Mouse (Mus musculus): Measurements from ENCODE around the gene Prkce. TPM values are rescaled to one million over a fixed set of nuclear protein-coding genes. Genes with fewer than 3 reads are reported as not detected.

The Prkce gene
- polyA plus RNA-seq, 1 experiment, result 1.9 TPM

DNA sequence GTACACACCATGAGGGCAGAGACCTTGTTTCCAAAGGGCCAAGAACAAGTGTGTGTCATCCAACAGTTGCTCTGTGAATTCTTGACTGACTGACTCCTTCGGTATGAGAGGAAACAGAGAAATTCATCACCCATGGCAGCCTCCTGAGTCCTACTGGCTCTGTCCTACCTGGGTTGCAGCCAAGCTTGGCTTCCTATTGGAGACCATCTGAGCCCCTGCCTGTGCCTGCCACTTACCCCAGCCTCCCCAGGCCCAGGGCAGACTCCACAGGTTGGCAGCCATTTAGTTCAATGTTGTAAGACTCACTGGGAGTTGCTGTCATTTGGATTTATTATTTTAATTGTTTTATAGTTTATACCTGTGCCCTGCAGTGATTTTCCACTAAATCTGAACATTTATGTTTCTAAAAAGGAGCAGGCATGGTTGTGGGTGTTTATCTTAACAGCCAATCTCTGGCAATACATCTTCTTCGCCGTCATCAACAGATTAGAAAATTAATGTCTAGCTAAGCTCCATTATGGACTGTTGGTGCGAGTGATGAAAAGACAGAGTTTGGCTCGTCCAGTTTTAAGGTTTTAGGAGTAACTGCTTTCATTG, 436.4 kb downstream of the Prkce start:
- TF ChIP-seq TCF3 (IDR thresholded peaks at IDR 0.05; ENCODE audit: insufficient read length, low read depth) (no peak), SRF (IDR thresholded peaks at IDR 0.05; ENCODE audit: control insufficient read depth, insufficient read length, low read depth) (no peak), USF1 (IDR thresholded peaks at IDR 0.05; ENCODE audit: low read depth) (no peak), MAX (IDR thresholded peaks at IDR 0.05; ENCODE audit: low read depth) (no peak), POLR2A (IDR thresholded peaks at IDR 0.05; ENCODE audit: insufficient read length, low read depth) (no peak), TCF12 (IDR thresholded peaks at IDR 0.05; ENCODE audit: insufficient read depth, poor library complexity, severe bottlenecking) (no peak), MYOG (IDR thresholded peaks at IDR 0.05; ENCODE audit: control insufficient read depth in 1 of 3, insufficient read depth in 1 of 3, insufficient read length in 2 of 3, low read depth in 2 of 3) (no peak)
- no peaks in the 10 kb centered on the region for H3K79me2 ChIP-seq (ENCODE audit: control insufficient read depth, insufficient read depth)
- no peak overlapping the region for H3ac ChIP-seq (ENCODE audit: control insufficient read depth, insufficient read length)
- H3K4me2 ChIP-seq (ENCODE audit: low read depth), result no peak overlapping the region
- no peaks in the 10 kb centered on the region for H3K36me3 ChIP-seq (ENCODE audit: control insufficient read depth, insufficient read depth)
- no peaks in the 10 kb centered on the region for H3K27me3 ChIP-seq (ENCODE audit: control insufficient read depth, insufficient read depth, insufficient read length)
- H3K4me3 ChIP-seq, result no peak overlapping the region

DNA sequence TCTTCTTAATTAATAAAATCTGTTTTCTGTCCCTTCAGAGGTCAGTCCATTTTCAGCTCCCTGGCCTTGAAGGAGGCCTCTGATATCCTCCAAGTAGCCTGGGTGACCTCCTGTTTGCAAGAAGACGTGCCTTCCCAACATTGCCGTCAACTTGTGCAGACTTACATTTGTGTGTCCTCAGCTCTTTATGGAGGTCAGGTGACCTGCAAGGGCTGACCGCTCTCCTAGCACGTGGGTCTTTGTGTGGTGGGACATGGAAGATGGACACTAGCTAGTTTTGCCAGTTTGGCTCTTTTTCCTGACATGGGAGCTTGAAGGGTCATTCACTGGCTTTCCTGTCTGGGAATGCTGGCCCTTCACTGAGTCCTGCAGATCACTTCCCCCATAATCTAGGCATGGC, 440.4 kb downstream of the Prkce start:
- Histone ChIP-seq H3ac (ENCODE audit: control insufficient read depth, insufficient read length) (no peak overlapping the region), H3K4me2 (ENCODE audit: low read depth) (no peak overlapping the region), H3K36me3 (ENCODE audit: control insufficient read depth, insufficient read depth) (no peaks in the 10 kb centered on the region), H3K79me2 (ENCODE audit: control insufficient read depth, insufficient read depth) (no peaks in the 10 kb centered on the region), H3K27me3 (ENCODE audit: control insufficient read depth, insufficient read depth, insufficient read length) (no peaks in the 10 kb centered on the region), H3K4me3 (no peak overlapping the region)
- TF ChIP-seq MYOD1 (IDR thresholded peaks at IDR 0.05; ENCODE audit: control insufficient read depth in 1 of 3, insufficient read length in 2 of 3, low read depth in 2 of 3), result no peak

DNA sequence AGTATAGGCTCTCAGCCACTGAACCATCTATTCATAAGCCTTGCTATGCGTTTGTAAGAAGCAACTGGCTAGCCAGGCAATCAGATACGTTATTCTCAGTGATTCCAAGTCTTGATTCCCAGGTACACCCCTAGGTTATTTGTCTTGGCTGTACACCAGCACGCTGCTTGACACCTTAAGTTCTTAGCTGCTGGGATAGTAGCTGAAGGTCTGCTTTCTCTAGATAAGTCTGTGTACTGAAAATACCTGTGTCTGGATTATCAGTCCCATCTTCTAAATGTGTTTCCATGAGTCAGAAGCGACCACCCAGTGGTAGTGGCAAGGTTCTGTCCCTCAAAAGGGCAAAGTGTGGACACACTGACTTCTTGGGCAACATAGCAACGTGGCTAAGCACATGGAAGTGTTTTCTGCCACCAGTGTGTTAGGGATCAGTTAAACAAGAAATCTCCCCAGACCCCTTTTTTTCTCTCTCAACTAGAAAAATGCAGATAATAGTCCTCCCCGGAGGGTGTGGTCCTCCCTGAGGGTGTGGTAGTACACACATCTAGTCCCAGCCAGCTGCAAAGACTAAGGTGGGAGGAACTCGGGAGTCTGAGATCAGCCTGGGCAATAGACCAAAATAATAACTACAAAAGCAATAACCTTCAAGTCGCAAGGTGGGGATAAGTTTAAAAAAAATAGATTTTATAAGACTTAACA, 442.8 kb downstream of the Prkce start:
- H3ac ChIP-seq (ENCODE audit: control insufficient read depth, insufficient read length), result no peak overlapping the region
- H3K4me3 ChIP-seq, result no peak overlapping the region
- H3K36me3 ChIP-seq (ENCODE audit: control insufficient read depth, insufficient read depth), result no peaks in the 10 kb centered on the region
- no peaks in the 10 kb centered on the region for H3K79me2 ChIP-seq (ENCODE audit: control insufficient read depth, insufficient read depth)
- TF ChIP-seq E2F4 (IDR thresholded peaks at IDR 0.05; ENCODE audit: insufficient read depth), result no peak
- TF ChIP-seq TCF3 (IDR thresholded peaks at IDR 0.05; ENCODE audit: insufficient read length, low read depth), result no peak
- no peak for TF ChIP-seq POLR2A (IDR thresholded peaks at IDR 0.05; ENCODE audit: insufficient read length, low read depth)
- TF ChIP-seq TCF12 (IDR thresholded peaks at IDR 0.05; ENCODE audit: insufficient read depth, poor library complexity, severe bottlenecking), result no peak
- TF ChIP-seq REST (IDR thresholded peaks at IDR 0.05; ENCODE audit: insufficient read depth, insufficient read length), result no peak
- no peak overlapping the region for H3K4me2 ChIP-seq (ENCODE audit: low read depth)
- H3K27me3 ChIP-seq (ENCODE audit: control insufficient read depth, insufficient read depth, insufficient read length), result no peaks in the 10 kb centered on the region

DNA sequence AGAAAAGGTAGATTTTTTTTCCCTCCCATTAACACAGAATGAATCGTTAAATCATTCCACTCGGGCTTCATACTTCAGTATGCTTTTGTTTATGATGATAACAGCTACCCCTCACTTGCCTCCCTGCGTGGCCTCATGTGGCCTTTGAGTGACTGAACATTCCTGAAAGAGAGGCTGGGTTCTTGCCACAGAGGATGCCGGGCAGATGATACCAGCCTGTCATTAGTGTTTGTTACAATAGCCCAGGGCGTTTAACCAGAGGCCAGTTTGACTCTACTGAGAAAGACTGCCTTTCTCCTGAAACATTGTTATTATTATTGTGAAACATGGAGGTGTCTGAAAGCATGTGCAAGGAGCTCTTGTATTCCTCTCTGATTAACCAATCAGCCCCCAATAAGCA, 444.2 kb downstream of the Prkce start:
- H3K4me2 ChIP-seq (ENCODE audit: low read depth), result no peak overlapping the region
- H3K36me3 ChIP-seq (ENCODE audit: control insufficient read depth, insufficient read depth), result no peaks in the 10 kb centered on the region
- no peak overlapping the region for H3K4me3 ChIP-seq
- H3K27me3 ChIP-seq (ENCODE audit: control insufficient read depth, insufficient read depth, insufficient read length), result no peaks in the 10 kb centered on the region
- TF ChIP-seq E2F4 (IDR thresholded peaks at IDR 0.05; ENCODE audit: insufficient read depth) (no peak), USF1 (IDR thresholded peaks at IDR 0.05; ENCODE audit: low read depth) (no peak), TCF3 (IDR thresholded peaks at IDR 0.05; ENCODE audit: insufficient read length, low read depth) (no peak), TCF12 (IDR thresholded peaks at IDR 0.05; ENCODE audit: insufficient read depth, poor library complexity, severe bottlenecking) (no peak), MYOG (IDR thresholded peaks at IDR 0.05; ENCODE audit: control insufficient read depth in 1 of 3, insufficient read depth in 1 of 3, insufficient read length in 2 of 3, low read depth in 2 of 3) (no peak), SRF (IDR thresholded peaks at IDR 0.05; ENCODE audit: control insufficient read depth, insufficient read length, low read depth) (no peak), MAX (IDR thresholded peaks at IDR 0.05; ENCODE audit: low read depth) (no peak)
- no peak overlapping the region for H3ac ChIP-seq (ENCODE audit: control insufficient read depth, insufficient read length)
- H3K79me2 ChIP-seq (ENCODE audit: control insufficient read depth, insufficient read depth), result no peaks in the 10 kb centered on the region

DNA sequence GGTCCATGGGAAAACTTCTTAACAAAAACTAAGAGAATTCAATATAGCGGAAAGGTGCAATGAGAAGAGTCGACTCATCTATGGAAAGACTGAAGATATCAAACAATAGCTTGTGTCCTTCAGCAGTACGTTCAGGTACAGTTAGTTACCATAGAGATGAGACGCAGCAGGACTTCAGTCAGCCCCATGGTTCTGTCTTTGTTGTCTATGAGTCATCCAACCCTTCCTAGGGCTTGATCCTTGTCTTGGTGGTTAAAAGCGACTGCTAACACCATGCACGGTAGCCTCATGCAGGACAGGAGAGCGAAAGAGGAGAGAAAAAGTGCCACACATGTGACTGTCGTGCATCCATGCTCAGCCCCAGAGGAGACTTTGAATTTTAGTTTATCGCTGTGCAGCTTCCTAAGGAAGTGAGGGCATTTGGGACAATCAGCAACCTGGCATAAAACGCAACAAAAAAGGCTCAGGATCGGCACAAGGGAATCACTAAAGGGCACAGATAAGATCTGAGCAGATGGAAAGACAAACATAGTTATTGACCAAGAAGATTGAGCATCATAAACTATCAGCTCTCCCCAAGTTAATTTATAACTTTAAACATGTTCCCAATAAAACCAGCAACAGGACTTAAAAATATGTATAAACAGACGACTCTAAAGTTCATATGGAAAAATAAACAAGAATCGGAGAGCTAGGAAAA, 448.2 kb downstream of the Prkce start:
- no peak overlapping the region for H3ac ChIP-seq (ENCODE audit: control insufficient read depth, insufficient read length)

More for the DNA sequence above, 448.2 kb downstream of the Prkce start:
- no peak for TF ChIP-seq MYOG (IDR thresholded peaks at IDR 0.05; ENCODE audit: control insufficient read depth in 1 of 3, insufficient read depth in 1 of 3, insufficient read length in 2 of 3, low read depth in 2 of 3)
- TF ChIP-seq USF1 (IDR thresholded peaks at IDR 0.05; ENCODE audit: low read depth), result no peak
- TF ChIP-seq MAX (IDR thresholded peaks at IDR 0.05; ENCODE audit: low read depth), result no peak
- H3K27me3 ChIP-seq (ENCODE audit: control insufficient read depth, insufficient read depth, insufficient read length), result no peaks in the 10 kb centered on the region
- no peak overlapping the region for H3K4me3 ChIP-seq
- H3K36me3 ChIP-seq (ENCODE audit: control insufficient read depth, insufficient read depth), result no peaks in the 10 kb centered on the region
- no peak overlapping the region for H3K4me2 ChIP-seq (ENCODE audit: low read depth)
- no peaks in the 10 kb centered on the region for H3K79me2 ChIP-seq (ENCODE audit: control insufficient read depth, insufficient read depth)
